Comparison of ENCODE assay signal across 1 mouse cellular context in the genomic region with DNA sequence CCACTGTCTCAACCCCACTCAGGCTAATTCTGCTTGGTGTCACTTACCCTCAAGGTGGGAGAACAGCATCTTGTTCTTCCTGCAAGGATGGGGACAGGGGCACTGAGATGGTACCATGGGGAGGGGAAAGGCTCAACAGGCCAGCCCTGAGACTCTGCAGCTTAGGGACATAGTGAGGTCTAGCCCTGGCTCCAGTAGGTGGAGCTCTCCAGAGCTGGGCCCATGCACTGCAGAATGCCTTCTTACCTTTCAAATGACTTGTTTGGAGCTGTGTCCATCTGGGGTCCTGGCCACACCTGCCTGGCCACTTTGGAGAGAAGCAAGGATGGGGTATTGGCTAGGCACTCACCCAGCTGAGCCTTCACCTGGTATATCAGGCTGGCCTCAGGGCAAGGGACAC.
TF ChIP-seq lines count a peak whose summit lies in the region.

No protein-coding gene starts in this region.

TF ChIP-seq in MEL, 35 proteins besides CTCF, POLR2A, EP300 and RAD21:
- no peak for TF ChIP-seq TBP (IDR thresholded peaks at IDR 0.05; ENCODE audit: low read depth, low read length)
- peak; percentile 5; the same call in 1 of the 2 replicates for TF ChIP-seq SMC3 (IDR thresholded peaks at IDR 0.05; ENCODE audit: low read depth, low read length)
- no peak for TF ChIP-seq E2F4 (IDR thresholded peaks at IDR 0.05; ENCODE audit: borderline replicate concordance, low read depth, low read length)
- TF ChIP-seq USF2 (IDR thresholded peaks at IDR 0.05; ENCODE audit: borderline replicate concordance in 1 of 2, insufficient read depth in 1 of 2, low read depth in 1 of 2, low read length in 2 of 2) = no peak
